Comparison of ENCODE assay signal across 9 mouse cellular contexts in the genomic region with DNA sequence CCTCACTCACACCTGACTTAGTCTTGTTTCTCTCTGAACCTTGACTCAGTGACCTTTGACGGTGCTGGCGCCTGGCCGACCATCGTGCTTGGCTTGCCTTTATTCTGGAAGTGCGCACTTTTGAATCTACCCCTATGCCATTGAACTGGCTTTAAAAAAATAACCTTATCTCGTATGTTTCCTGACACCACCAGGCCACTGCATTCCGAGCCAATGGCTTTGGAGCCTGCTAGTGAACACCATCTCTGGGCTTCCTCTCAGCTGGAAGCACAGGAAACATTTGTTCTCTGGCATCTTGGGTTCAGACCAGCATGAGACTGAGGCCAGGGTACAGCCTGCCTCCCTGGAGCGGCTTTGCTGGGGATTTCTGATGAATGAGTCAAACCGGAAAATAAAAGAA. TPM values are rescaled to one million over a fixed set of nuclear protein-coding genes. Genes with fewer than 3 reads are reported as not detected.
DNase-seq lines count a peak whose midpoint lies in the region; ATAC-seq lines count a peak whose summit lies in the region.
"Had no signal": no experiment of that assay in that cellular context is flagged by ENCODE, and none has a peak within 500 bp of the region (broad histone marks: within the 10 kb centered on the region; RNA-seq: fewer than 3 reads in every experiment).

No protein-coding gene starts in this region.

- H3K4me2 ChIP-seq in hindbrain, embryonic 16.5 days (ENCODE audit: low read length) = no peak overlapping the region
- H3K4me2 ChIP-seq in hindbrain, embryonic 11.5 days (replicated peaks; ENCODE audit: low read depth, low read length) = no peak overlapping the region
- H3K4me2 ChIP-seq in stomach, embryonic 16.5 days (ENCODE audit: low read depth, low read length) = no peak overlapping the region
- H3K4me2 ChIP-seq in forebrain, embryonic 15.5 days (replicated peaks) = no peak overlapping the region
- H3K4me2 ChIP-seq: embryonic facial prominence, embryonic 15.5 days had no signal

- no peaks in the 10 kb centered on the region for H3K36me3 ChIP-seq in hindbrain, embryonic 16.5 days (ENCODE audit: control insufficient read depth, insufficient read depth, low read length)
- H3K36me3 ChIP-seq in hindbrain, embryonic 11.5 days (ENCODE audit: control insufficient read depth, insufficient read depth, low read length) = no peaks in the 10 kb centered on the region
- no peaks in the 10 kb centered on the region for H3K36me3 ChIP-seq in stomach, embryonic 16.5 days (ENCODE audit: control insufficient read depth, insufficient read depth, low read length)
- no peaks in the 10 kb centered on the region for H3K36me3 ChIP-seq in forebrain, embryonic 15.5 days
- H3K36me3 ChIP-seq: embryonic facial prominence, embryonic 15.5 days had no signal

- H3K27ac ChIP-seq in hindbrain, embryonic 16.5 days (ENCODE audit: low read depth, low read length) = 0 out of 2 replicates have a peak overlapping the region, but pooled peaks have one; percentile 2
- H3K27ac ChIP-seq in hindbrain, embryonic 11.5 days (ENCODE audit: low read depth, low read length) = no peak overlapping the region
- H3K27ac ChIP-seq in stomach, embryonic 16.5 days (ENCODE audit: low read length) = peak overlapping the region; percentile 43
- no peak overlapping the region for H3K27ac ChIP-seq in forebrain, embryonic 15.5 days (replicated peaks)

- DNase-seq in hindbrain, embryonic 11.5 days (ENCODE audit: low spot score) = no peak
- peak; percentile 79 for DNase-seq in adrenal gland, postnatal 25 days
- DNase-seq in heart, adult 9 months (ENCODE audit: low spot score in 2 of 2) = peak; percentile 93 to 98
- peak; percentile 79 to 83 for DNase-seq in kidney, postnatal 4 days
- no peak for DNase-seq in right cerebral cortex, postnatal 25 days

- H3K4me3 ChIP-seq in hindbrain, embryonic 16.5 days (ENCODE audit: low read length) = no peak overlapping the region
- H3K4me3 ChIP-seq in hindbrain, embryonic 11.5 days (ENCODE audit: low read depth, low read length) = no peak overlapping the region
- no peak overlapping the region for H3K4me3 ChIP-seq in stomach, embryonic 16.5 days (replicated peaks; ENCODE audit: low read length)
- H3K4me3 ChIP-seq in forebrain, embryonic 15.5 days = no peak overlapping the region
- H3K4me3 ChIP-seq: embryonic facial prominence, embryonic 15.5 days had no signal

- 65% methylated on average over 9 of the region's 9 CpGs for WGBS in hindbrain, embryonic 16.5 days
- 72% methylated on average over 9 of the region's 9 CpGs for WGBS in hindbrain, embryonic 11.5 days
- WGBS in stomach, embryonic 16.5 days = 68% methylated on average over 9 of the region's 9 CpGs
- WGBS in forebrain, embryonic 15.5 days = 76% methylated on average over 9 of the region's 9 CpGs

- H3K4me1 ChIP-seq in hindbrain, embryonic 16.5 days (ENCODE audit: control insufficient read depth, insufficient read depth, low read depth, low read length) = peaks cover 15% of the 10 kb centered on the region
- H3K4me1 ChIP-seq in hindbrain, embryonic 11.5 days (replicated peaks; ENCODE audit: control insufficient read depth, insufficient read depth, low read length) = peaks cover 2% of the 10 kb centered on the region; the same call in 1 of the 2 replicates
- H3K4me1 ChIP-seq in stomach, embryonic 16.5 days (ENCODE audit: control insufficient read depth, insufficient read depth, low read length) = peaks cover 23% of the 10 kb centered on the region
- H3K4me1 ChIP-seq in forebrain, embryonic 15.5 days = peaks cover 11% of the 10 kb centered on the region

- H3K9me3 ChIP-seq in hindbrain, embryonic 16.5 days (ENCODE audit: control insufficient read depth, low read length) = no peaks in the 10 kb centered on the region
- no peaks in the 10 kb centered on the region for H3K9me3 ChIP-seq in hindbrain, embryonic 11.5 days (ENCODE audit: control insufficient read depth, low read length)
- H3K9me3 ChIP-seq in stomach, embryonic 16.5 days (replicated peaks; ENCODE audit: control insufficient read depth, low read length) = no peaks in the 10 kb centered on the region
- no peaks in the 10 kb centered on the region for H3K9me3 ChIP-seq in forebrain, embryonic 15.5 days
- H3K9me3 ChIP-seq: embryonic facial prominence, embryonic 15.5 days had no signal

- no peaks in the 10 kb centered on the region for H3K27me3 ChIP-seq in hindbrain, embryonic 16.5 days (replicated peaks; ENCODE audit: control insufficient read depth, insufficient read depth, low read length)
- H3K27me3 ChIP-seq in hindbrain, embryonic 11.5 days (ENCODE audit: control insufficient read depth, insufficient read depth, low read length) = no peaks in the 10 kb centered on the region
- no peaks in the 10 kb centered on the region for H3K27me3 ChIP-seq in stomach, embryonic 16.5 days (ENCODE audit: control insufficient read depth, insufficient read depth, low read length)
- no peaks in the 10 kb centered on the region for H3K27me3 ChIP-seq in forebrain, embryonic 15.5 days
- H3K27me3 ChIP-seq: embryonic facial prominence, embryonic 15.5 days had no signal

- no peak overlapping the region for H3K9ac ChIP-seq in hindbrain, embryonic 16.5 days (ENCODE audit: low read depth, low read length)
- H3K9ac ChIP-seq in hindbrain, embryonic 11.5 days (ENCODE audit: low read depth, low read length) = no peak overlapping the region
- no peak overlapping the region for H3K9ac ChIP-seq in stomach, embryonic 16.5 days (ENCODE audit: low read length)
- no peak overlapping the region for H3K9ac ChIP-seq in forebrain, embryonic 15.5 days (replicated peaks)
- H3K9ac ChIP-seq: embryonic facial prominence, embryonic 15.5 days had no signal

- no peak for ATAC-seq in hindbrain, embryonic 16.5 days
- ATAC-seq in hindbrain, embryonic 11.5 days (ENCODE audit: low FRiP score) = no peak
- no peak for ATAC-seq in stomach, embryonic 16.5 days (ENCODE audit: insufficient read depth, low FRiP score)
- ATAC-seq in forebrain, embryonic 15.5 days (replicated peaks) = no peak

RNA-seq across cellular contexts. Expression of a gene that starts 25.9 kb away (rescaled TPM):
- 41.7 and 43.5 TPM in 2 replicates for polyA plus RNA-seq in hindbrain, embryonic 16.5 days (2015; fragmentation: Nextera tagmentation; extraction: Ambion mirVana)
- 8.8 and 9.6 TPM in 2 replicates for polyA plus RNA-seq in hindbrain, embryonic 11.5 days (2014; fragmentation: Nextera tagmentation; extraction: Ambion mirVana)
- 16.3 and 21.3 TPM in 2 replicates for total RNA-seq in adrenal gland, postnatal 25 days (2021)
- 15.6 and 16.2 TPM in 2 replicates for polyA plus RNA-seq in stomach, embryonic 16.5 days (2015; fragmentation: Nextera tagmentation; extraction: Ambion mirVana)
- 23.9 and 28.3 TPM in 2 replicates for polyA plus RNA-seq in forebrain, embryonic 15.5 days (2015; fragmentation: Nextera tagmentation; extraction: Ambion mirVana)

Comparison
In these comparisons a context has a peak if more than half of its experiments do, and no peak if none do; other contexts are left out.
1. H3K27ac ChIP-seq: peak in hindbrain, embryonic 16.5 days (single experiment) and stomach, embryonic 16.5 days (single experiment); none in hindbrain, embryonic 11.5 days (single experiment) and forebrain, embryonic 15.5 days (single experiment).
2. DNase-seq: peak in adrenal gland, postnatal 25 days (single experiment), heart, adult 9 months (2 of 2) and kidney, postnatal 4 days (2 of 2); none in hindbrain, embryonic 11.5 days (single experiment) and right cerebral cortex, postnatal 25 days (single experiment).